Mouse (Mus musculus) spleen, postnatal 36 days (tissue): ENCODE measurements around the gene Kif2a.
"Not testable (repeated sequence)": the region's sequence is repeated elsewhere in the genome, so short reads cannot be mapped to it uniquely, and the experiment has no call there.

Experiments used
- DNase-seq, 2 experiments: peaks; one replicate each; pipeline ENCODE4 v3.0.0; 2022; ENCODE audit warnings: low spot score in 2 of 2, mixed read lengths in 1 of 2

Gene Kif2a

GRCm38 (mm10) chr13:107022266-107023171 lies 593 bp upstream of the Kif2a start:
- peak; percentile 83 to 84 for DNase-seq

DNA sequence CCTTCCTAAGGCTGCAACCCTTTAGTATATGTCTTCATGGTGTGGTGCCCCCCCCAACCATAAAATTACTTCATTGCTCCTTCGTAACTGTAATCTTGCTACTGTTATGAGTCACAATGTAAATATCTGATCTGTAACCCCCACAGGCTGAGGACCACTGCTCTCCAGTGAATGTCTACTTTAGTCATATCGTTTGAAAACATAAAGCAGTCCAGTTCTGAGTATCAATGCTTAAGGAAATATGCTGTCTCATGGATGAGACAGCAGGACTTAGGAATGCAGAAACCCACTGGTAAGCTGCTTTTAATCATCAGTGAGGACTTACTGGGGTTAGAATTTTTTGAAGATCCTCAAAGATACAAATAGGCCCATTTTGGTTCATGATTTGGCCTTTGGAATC lies 2.5 kb downstream of the Kif2a start:
- DNase-seq, result no peak

- DNase-seq, result no peak
These were observed 8.0 kb downstream of the Kif2a start for GRCm38 (mm10) chr13:107013926-107014325.

GRCm38 (mm10) chr13:107011618-107012017 lies 10.3 kb downstream of the Kif2a start:
- DNase-seq, result no peak

DNA sequence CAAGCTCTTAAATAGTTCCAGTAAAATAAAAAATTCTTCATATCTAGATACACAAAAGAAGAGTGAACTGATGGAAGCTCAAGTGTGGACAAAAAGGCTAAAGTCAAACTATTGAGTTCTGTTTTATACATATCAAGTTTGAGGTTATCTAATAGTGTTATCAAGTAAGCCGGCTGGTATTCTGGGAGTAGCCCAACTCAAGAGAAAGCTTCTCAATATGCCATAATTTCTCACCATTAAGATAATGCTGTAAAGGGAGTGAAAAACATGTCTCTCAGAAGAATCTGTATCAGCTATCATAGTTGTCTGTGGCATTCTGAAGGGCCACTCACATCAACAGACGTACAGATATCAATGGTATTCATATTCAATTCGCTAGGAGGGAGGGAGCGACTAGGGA lies 13.8 kb downstream of the Kif2a start:
- DNase-seq, result no peak

DNA sequence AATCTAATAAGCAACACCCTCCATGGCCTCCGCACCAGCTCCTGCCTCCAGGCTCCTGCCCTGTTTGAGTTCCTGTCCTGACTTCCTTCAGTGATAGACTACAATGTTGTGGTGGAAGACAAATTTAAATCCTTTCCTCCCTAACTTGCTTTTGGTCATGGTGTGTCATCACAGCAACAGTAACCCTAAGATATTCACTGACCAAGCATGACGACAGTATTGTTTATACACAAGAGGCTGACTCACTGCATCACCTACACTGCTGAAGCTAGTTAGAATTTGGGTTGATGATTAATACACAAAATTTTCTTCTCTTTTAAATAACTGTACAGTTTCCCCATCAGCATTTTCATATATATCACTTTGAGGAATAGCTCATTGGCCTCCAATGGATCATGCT lies 18.7 kb downstream of the Kif2a start:
- DNase-seq, result no peak

GRCm38 (mm10) chr13:106998671-106999070 lies 23.3 kb downstream of the Kif2a start:
- peak; percentile 70 to 79 for DNase-seq

DNA sequence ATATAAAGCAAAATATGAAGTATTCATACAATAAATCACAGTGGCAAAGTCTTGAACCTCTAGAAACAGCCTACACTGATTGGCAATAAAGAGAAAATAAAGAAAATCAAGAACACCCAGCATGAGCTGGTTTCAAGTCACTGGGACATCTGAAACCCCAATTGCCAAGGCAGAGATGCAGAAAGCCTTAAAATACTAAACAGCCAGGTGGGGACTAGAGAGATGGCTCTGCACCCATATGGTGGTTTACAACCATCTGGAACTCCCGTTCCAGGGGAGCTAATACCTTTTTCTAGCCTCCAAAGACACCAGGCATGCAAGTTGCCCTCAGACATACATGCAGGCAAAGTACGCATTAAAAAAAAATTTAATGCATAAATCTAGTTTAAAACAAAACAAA lies 23.9 kb downstream of the Kif2a start:
- DNase-seq, result no peak

DNA sequence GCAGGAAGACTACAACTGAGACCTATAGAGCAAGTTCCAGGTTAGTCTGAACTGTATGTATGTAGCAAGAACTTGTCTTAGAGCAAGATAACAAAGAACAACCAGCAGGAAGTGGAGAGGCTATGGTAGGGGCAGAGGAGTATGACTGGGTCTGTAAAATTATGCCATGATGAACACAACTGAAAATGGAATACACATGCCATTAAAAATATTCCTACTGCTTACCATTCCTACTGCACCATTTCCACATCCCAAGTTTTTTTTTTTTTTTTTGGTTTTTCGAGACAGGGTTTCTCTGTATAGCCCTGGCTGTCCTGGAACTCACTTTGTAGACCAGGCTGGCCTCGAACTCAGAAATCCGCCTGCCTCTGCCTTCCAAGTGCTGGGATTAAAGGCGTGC lies 24.4 kb downstream of the Kif2a start:
- DNase-seq, result not testable (repeated sequence)

GRCm38 (mm10) chr13:106996891-106997290 lies 25.0 kb downstream of the Kif2a start:
- no peak for DNase-seq

- DNase-seq, result no peak
These were observed 60.4 kb downstream of the Kif2a start for GRCm38 (mm10) chr13:106961496-106961895.

- no peak for DNase-seq
These were observed 61.4 kb downstream of the Kif2a start for GRCm38 (mm10) chr13:106960557-106960956.

GRCm38 (mm10) chr13:106958286-106958685 lies 63.6 kb downstream of the Kif2a start:
- no peak for DNase-seq

- no peak for DNase-seq
These were observed 64.4 kb downstream of the Kif2a start for GRCm38 (mm10) chr13:106957554-106957953.

- DNase-seq, result no peak
These were observed 67.0 kb downstream of the Kif2a start for GRCm38 (mm10) chr13:106954880-106955279.

GRCm38 (mm10) chr13:106947583-106947982 lies 74.3 kb downstream of the Kif2a start:
- no peak for DNase-seq

- peak; percentile 94 for DNase-seq
These were observed 75.1 kb downstream of the Kif2a start, which contains the start of gene Dimt1 for GRCm38 (mm10) chr13:106946594-106947540. Dimt1 (plus strand) TSS chr13:106947127.

GRCm38 (mm10) chr13:106945518-106945917 lies 76.4 kb downstream of the Kif2a start:
- DNase-seq, result no peak

DNA sequence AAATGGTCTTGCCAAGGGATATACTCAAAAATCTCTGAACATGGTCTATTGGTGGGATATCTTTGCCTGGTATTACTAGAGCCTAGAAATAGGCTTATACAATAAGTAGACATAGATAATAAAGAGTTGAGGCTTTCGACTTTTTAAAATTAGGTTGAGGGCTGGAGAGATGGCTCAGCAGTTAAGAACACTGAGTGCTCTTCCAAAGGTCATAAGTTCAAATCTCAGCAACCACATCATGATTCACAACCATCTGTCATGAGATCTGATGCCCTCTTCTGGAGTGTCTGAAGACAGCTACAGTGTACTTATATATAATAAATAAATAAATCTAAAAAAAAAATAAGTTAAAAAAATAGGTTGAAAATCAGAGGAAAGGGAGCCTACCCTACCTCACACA lies 79.2 kb downstream of the Kif2a start:
- no peak for DNase-seq

DNA sequence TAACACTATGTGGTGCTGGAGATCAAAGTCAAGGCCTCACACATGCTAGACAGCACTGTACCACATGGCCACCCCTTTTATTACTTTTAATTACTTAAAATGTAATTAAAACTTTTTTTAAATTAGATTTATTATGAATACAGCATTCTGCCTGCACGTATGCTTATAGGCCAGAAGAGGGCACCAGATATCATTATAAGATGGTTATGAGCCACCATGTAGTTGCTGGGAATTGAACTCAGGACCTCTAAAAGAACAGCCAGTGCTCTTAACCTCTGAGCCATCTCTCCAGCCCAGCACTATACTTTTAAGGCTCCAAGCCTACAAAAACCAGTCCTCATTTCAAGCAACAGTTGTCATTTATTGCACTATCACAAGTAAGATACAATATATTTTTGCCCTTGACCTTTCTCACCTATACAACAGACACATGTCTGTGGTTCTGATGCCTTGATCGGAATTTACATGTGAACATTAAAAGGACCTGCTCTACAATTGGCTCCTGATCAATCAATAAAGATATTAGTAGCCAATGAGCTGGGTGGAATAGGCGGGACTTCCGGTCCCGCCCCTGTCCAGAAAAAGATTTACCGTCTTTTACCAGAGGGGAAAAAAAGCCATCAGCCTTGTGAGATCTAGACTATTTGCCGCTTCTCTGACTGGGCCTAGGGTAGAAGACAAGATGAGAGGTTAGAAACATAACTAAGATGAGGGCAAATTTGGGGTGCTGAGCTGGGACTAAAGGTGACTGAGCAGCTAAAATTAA lies 80.5 kb downstream of the Kif2a start:
- DNase-seq, result no peak

GRCm38 (mm10) chr13:106937138-106937472 lies 84.8 kb downstream of the Kif2a start:
- no peak for DNase-seq
